Mouse (Mus musculus) C2C12 (cell line): ENCODE data around the gene Kdr. TPM values are rescaled to one million over a fixed set of nuclear protein-coding genes. Genes with fewer than 3 reads are reported as not detected.
"Not testable (repeated sequence)": the region's sequence is repeated elsewhere in the genome, so short reads cannot be mapped to it uniquely, and the experiment has no call there.

Experiments used
- H3K27me3 ChIP-seq: one replicate; pipeline ENCODE4 v1.6.1; 2011; ENCODE audit not compliant: control insufficient read depth, insufficient read depth, insufficient read length
- H3K36me3 ChIP-seq: one replicate; pipeline ENCODE4 v1.6.1; 2011; ENCODE audit not compliant: control insufficient read depth, insufficient read depth
- H3K4me3 ChIP-seq: one replicate; pipeline ENCODE4 v1.5.1; 2011; ENCODE audit warnings: mild to moderate bottlenecking, control low read depth; ENCODE audit not compliant: poor library complexity, insufficient read depth, severe bottlenecking
- H3K79me2 ChIP-seq: one replicate; pipeline ENCODE4 v1.6.1; 2011; ENCODE audit not compliant: control insufficient read depth, insufficient read depth
- H3K79me3 ChIP-seq: one replicate; pipeline ENCODE4 v1.6.1; 2011; ENCODE audit warnings: low read depth, control low read depth
- H3ac ChIP-seq: one replicate; pipeline ENCODE3; 2011; ENCODE audit warnings: low read depth; ENCODE audit not compliant: control insufficient read depth, insufficient read length
- CEBPB ChIP-seq: IDR thresholded peaks from one replicate; pipeline ENCODE4 v1.6.1; 2011; ENCODE audit warnings: low read depth, mild to moderate bottlenecking, control low read depth, moderate library complexity
- CTCF ChIP-seq: IDR thresholded peaks from one replicate; pipeline ENCODE4 v1.5.1; 2011; ENCODE audit not compliant: control insufficient read depth, insufficient read depth, insufficient read length
- FOSL1 ChIP-seq: IDR thresholded peaks from one replicate; pipeline ENCODE4 v1.8.0; 2011; ENCODE audit warnings: mild to moderate bottlenecking, low read length; ENCODE audit not compliant: poor library complexity, insufficient read depth, severe bottlenecking
- MAX ChIP-seq: IDR thresholded peaks from one replicate; pipeline ENCODE4 v1.6.1; 2011; ENCODE audit warnings: mild to moderate bottlenecking, control low read depth
- MYOD1 ChIP-seq: IDR thresholded peaks from one replicate; pipeline ENCODE4 v1.6.1; 2011; ENCODE audit warnings: low read depth; ENCODE audit not compliant: control insufficient read depth, insufficient read length
- MYOG ChIP-seq: IDR thresholded peaks from one replicate; pipeline ENCODE4 v1.6.1; 2011; ENCODE audit not compliant: control insufficient read depth, insufficient read length; ENCODE audit errors: extremely low read depth
- USF1 ChIP-seq: IDR thresholded peaks from one replicate; pipeline ENCODE4 v1.6.1; 2011; ENCODE audit warnings: low read depth, mild to moderate bottlenecking, control low read depth, moderate library complexity
- polyA plus RNA-seq: library from polyadenylated mRNA; unstranded; fragments of >200 nt; fragmentation: generic; extraction: Trizol; gene quantifications from one replicate; pipeline ENCODE4 v1.2.1, GENCODE M21; 2012; ENCODE audit warnings: missing spikeins

The Kdr gene
- polyA plus RNA-seq, 1 experiment: under 0.01 TPM

DNA sequence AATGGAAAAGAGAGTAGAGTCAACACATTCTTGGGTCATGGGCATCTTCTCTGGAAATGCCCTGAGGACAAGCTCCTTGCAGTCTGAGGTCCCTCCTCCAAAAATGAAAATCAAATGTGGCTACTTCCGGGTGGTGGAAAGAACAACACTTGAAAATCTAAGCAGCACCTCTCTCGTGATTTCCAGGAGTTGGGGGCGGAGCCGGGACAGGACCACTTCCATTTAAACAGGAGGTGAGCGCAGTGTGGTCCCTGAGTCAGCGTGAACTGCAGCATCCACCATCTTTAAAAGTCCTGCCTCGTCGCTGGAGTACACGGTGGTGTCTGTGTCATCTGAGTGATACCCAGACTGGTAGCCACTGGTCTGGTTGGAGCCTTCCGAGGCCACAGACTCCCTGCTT, 44.1 kb downstream of the Kdr start:
- H3K36me3 ChIP-seq: no peaks in the 10 kb centered on the region
- H3K79me3 ChIP-seq: no peaks in the 10 kb centered on the region
- H3K27me3 ChIP-seq: no peaks in the 10 kb centered on the region
- no peaks in the 10 kb centered on the region for H3K79me2 ChIP-seq
- no peak for TF ChIP-seq CTCF
- no peak for TF ChIP-seq FOSL1
- no peak overlapping the region for H3ac ChIP-seq
- no peak overlapping the region for H3K4me3 ChIP-seq

DNA sequence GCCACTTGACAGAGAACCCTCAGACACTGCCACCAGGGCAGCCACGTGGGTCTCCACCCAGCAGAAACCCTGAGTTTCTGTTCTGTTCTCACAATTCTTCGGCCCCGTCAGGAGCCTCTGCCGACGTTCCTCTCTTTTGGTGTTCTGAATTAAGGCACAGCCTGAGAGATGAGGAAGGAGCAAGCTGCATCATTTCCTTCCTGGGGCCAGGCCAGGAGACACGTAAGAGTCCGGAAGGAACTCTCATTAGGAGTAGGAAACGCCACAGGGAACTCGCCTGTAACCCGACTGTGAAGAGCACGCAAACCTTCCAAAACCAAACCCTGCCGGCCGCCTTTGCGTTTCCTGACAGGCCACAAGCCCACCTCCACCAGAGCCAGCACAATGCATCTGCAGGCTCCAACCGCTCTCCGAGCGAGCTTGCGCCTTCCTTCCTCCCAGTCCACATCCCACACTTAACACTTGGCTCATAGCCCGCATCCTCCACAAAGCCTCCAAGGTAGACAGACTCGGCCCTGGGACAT, 44.7 kb downstream of the Kdr start:
- TF ChIP-seq MYOD1: no peak
- TF ChIP-seq MYOG: no peak
- no peak for TF ChIP-seq MAX
- TF ChIP-seq CTCF: no peak
- TF ChIP-seq FOSL1: no peak
- no peak for TF ChIP-seq USF1
- no peak for TF ChIP-seq CEBPB
- no peak overlapping the region for H3K4me3 ChIP-seq

GRCm38 (mm10) chr5:75931458-75931857, 46.8 kb downstream of the Kdr start:
- not testable (repeated sequence) for H3K27me3 ChIP-seq, H3K4me3 ChIP-seq, H3K79me3 ChIP-seq, H3K79me2 ChIP-seq, H3ac ChIP-seq, H3K36me3 ChIP-seq

More for the DNA sequence above, 44.7 kb downstream of the Kdr start:
- H3K36me3 ChIP-seq: no peaks in the 10 kb centered on the region
- no peaks in the 10 kb centered on the region for H3K27me3 ChIP-seq
- no peaks in the 10 kb centered on the region for H3K79me3 ChIP-seq
- H3ac ChIP-seq: no peak overlapping the region
- H3K79me2 ChIP-seq: no peaks in the 10 kb centered on the region

- no peak overlapping the region for H3ac ChIP-seq
- no peaks in the 10 kb centered on the region for H3K79me3 ChIP-seq
- no peaks in the 10 kb centered on the region for H3K36me3 ChIP-seq
- no peaks in the 10 kb centered on the region for H3K79me2 ChIP-seq
- TF ChIP-seq FOSL1 (no peak), CEBPB (no peak), CTCF (no peak), MYOD1 (no peak), MYOG (no peak), USF1 (no peak), MAX (no peak)
- H3K4me3 ChIP-seq: no peak overlapping the region
- H3K27me3 ChIP-seq: no peaks in the 10 kb centered on the region
Observed at GRCm38 (mm10) chr5:75929960-75930359, 48.3 kb downstream of the Kdr start.

- Histone ChIP-seq H3K79me3 (no peaks in the 10 kb centered on the region), H3ac (no peak overlapping the region), H3K4me3 (no peak overlapping the region), H3K36me3 (no peaks in the 10 kb centered on the region), H3K79me2 (no peaks in the 10 kb centered on the region), H3K27me3 (no peaks in the 10 kb centered on the region)
- no peak for TF ChIP-seq USF1
- no peak for TF ChIP-seq MYOG
Observed at GRCm38 (mm10) chr5:75922677-75923076, 55.6 kb downstream of the Kdr start.

DNA sequence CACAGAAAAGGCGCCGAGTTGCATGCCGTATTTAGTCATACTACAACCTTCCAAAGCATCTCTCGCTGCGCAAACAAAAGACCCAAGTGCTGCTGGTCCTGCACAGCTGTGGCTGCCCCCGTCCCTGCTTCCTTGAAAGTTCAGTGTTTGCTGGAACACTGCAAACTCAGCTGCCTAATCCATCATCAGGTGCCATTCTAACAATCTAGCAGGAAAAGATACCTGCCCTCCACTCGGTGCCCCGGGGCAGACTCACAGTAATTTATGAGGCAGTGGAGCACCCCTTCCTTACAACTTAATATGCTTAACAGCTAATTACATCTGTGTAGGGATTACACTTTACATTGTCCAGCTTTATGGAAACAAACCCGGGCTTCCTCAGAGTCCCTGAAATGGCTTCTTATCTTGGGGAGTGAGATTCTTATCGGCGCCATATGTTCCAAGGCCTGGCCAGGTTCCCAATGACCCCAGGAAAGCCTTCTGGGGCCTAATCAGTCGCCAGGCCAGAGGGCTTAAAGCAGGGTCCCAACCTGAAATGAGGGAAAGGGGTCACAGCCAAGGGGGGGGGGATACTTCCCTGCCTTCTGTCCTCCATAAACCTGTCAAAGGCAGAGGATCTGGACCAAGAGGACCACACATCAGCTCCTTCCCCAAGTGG, 56.4 kb downstream of the Kdr start:
- Histone ChIP-seq H3K79me2 (no peaks in the 10 kb centered on the region), H3K4me3 (no peak overlapping the region), H3K79me3 (no peaks in the 10 kb centered on the region), H3K27me3 (no peaks in the 10 kb centered on the region), H3ac (no peak overlapping the region), H3K36me3 (no peaks in the 10 kb centered on the region)
- TF ChIP-seq MYOG (no peak), CEBPB (no peak), MYOD1 (peak; percentile 45)

DNA sequence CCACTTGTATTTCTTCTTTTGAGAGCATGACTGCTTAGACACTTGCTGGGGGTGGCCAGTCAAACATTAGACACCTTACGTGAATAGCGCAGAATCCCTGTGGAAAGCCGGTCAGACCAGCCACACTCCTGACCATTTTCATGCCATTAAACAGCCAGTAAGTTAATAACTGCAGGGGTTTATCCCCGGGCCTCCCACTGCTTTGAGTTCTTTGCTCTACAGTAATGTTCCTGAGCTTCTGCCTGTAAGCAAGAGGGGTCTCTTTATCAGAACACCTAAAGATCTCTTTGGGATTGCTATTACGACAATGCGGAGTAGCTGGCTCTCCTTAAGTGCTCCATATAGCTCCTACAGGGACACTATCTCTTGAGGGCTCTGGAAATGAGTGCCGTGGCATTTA, 58.7 kb downstream of the Kdr start:
- no peaks in the 10 kb centered on the region for H3K27me3 ChIP-seq
- no peak overlapping the region for H3ac ChIP-seq
- no peak overlapping the region for H3K4me3 ChIP-seq
- H3K79me3 ChIP-seq: no peaks in the 10 kb centered on the region
- H3K79me2 ChIP-seq: no peaks in the 10 kb centered on the region
- H3K36me3 ChIP-seq: no peaks in the 10 kb centered on the region
- TF ChIP-seq MAX: no peak
- no peak for TF ChIP-seq MYOD1
- TF ChIP-seq CEBPB: no peak
- TF ChIP-seq FOSL1: no peak
- TF ChIP-seq CTCF: no peak
- no peak for TF ChIP-seq MYOG
- no peak for TF ChIP-seq USF1
